Mouse (Mus musculus) ES-CJ7 (cell line): ENCODE data around the gene Micu1.
"Not testable (repeated sequence)": the region's sequence is repeated elsewhere in the genome, so short reads cannot be mapped to it uniquely, and the experiment has no call there.

Experiments used
- DNase-seq: peaks from one replicate; pipeline ENCODE4 v3.0.0; 2011; ENCODE audit warnings: low read depth, low spot score

The Micu1 gene

GRCm38 (mm10) chr10:59702207-59703032 is at the start of gene Micu1:
Gene Micu1 (plus strand): TSS chr10:59702477.
- peak; percentile 99 for DNase-seq

- DNase-seq, result no peak
Observed at GRCm38 (mm10) chr10:59656799-59657198, 45.5 kb upstream of the Micu1 start.

GRCm38 (mm10) chr10:59664765-59665164 is 37.5 kb upstream of the Micu1 start:
- DNase-seq, result no peak

GRCm38 (mm10) chr10:59665503-59666291 is 36.6 kb upstream of the Micu1 start:
- no peak for DNase-seq

GRCm38 (mm10) chr10:59667377-59667776 is 34.9 kb upstream of the Micu1 start:
- no peak for DNase-seq

- no peak for DNase-seq
Observed at GRCm38 (mm10) chr10:59668491-59668890, 33.8 kb upstream of the Micu1 start.

GRCm38 (mm10) chr10:59677836-59678235 is 24.4 kb upstream of the Micu1 start:
- no peak for DNase-seq

- no peak for DNase-seq
Observed at GRCm38 (mm10) chr10:59679189-59679588, 23.1 kb upstream of the Micu1 start.

GRCm38 (mm10) chr10:59685586-59685985 is 16.7 kb upstream of the Micu1 start:
- not testable (repeated sequence) for DNase-seq

- no peak for DNase-seq
Observed at GRCm38 (mm10) chr10:59687126-59687525, 15.2 kb upstream of the Micu1 start.

- DNase-seq, result peak; percentile 25
Observed at GRCm38 (mm10) chr10:59689836-59690235, 12.4 kb upstream of the Micu1 start.

GRCm38 (mm10) chr10:59692441-59692840 is 9.8 kb upstream of the Micu1 start:
- no peak for DNase-seq

- DNase-seq, result no peak
Observed at GRCm38 (mm10) chr10:59694104-59694503, 8.2 kb upstream of the Micu1 start.

GRCm38 (mm10) chr10:59699516-59699915 is 2.8 kb upstream of the Micu1 start:
- DNase-seq, result peak; percentile 78

GRCm38 (mm10) chr10:59701805-59702204 is 472 bp upstream of the Micu1 start:
- no peak for DNase-seq

GRCm38 (mm10) chr10:59703060-59703760 is 933 bp downstream of the Micu1 start:
- no peak for DNase-seq

- DNase-seq, result no peak
Observed at GRCm38 (mm10) chr10:59706991-59707546, 4.8 kb downstream of the Micu1 start.

- no peak for DNase-seq
Observed at GRCm38 (mm10) chr10:59707595-59707994, 5.3 kb downstream of the Micu1 start.

- DNase-seq, result no peak
Observed at GRCm38 (mm10) chr10:59709281-59709680, 7.0 kb downstream of the Micu1 start.

GRCm38 (mm10) chr10:59710246-59710645 is 8.0 kb downstream of the Micu1 start:
- DNase-seq, result peak; percentile 93

- no peak for DNase-seq
Observed at GRCm38 (mm10) chr10:59712062-59712461, 9.8 kb downstream of the Micu1 start.

GRCm38 (mm10) chr10:59720017-59720416 is 17.7 kb downstream of the Micu1 start:
- DNase-seq, result no peak
